Mouse (Mus musculus): Measurements from ENCODE around the gene Robo1. TPM values are rescaled to one million over a fixed set of nuclear protein-coding genes. Genes with fewer than 3 reads are reported as not detected.
A peak's percentile ranks its signal among the peaks of the same experiment; 100 is the strongest.

Robo1 gene
- polyA plus RNA-seq, 1 experiment from 2014 or later: 18.3 TPM

GRCm38 (mm10) chr16:72686480-72687053 is 378.5 kb downstream of the Robo1 start:
- H3K27me3 ChIP-seq (replicated peaks): no peaks in the 10 kb centered on the region
- peaks cover 25% of the 10 kb centered on the region for H3K4me1 ChIP-seq
- no peak overlapping the region for H3K27ac ChIP-seq (replicated peaks)
- no peak overlapping the region for H3K4me3 ChIP-seq
- ATAC-seq (ENCODE audit: extremely low read depth, insufficient number of reproducible peaks, low FRiP score, low TSS enrichment): no peak; the same call in 1 of the 2 replicates
- 0 out of 2 replicates have a peak, but pooled peaks cover 4% of the 10 kb centered on the region for H3K36me3 ChIP-seq
- 59% methylated on average over 11 of the region's 11 CpGs for WGBS
- no peaks in the 10 kb centered on the region for H3K9me3 ChIP-seq
- H3K4me2 ChIP-seq: peak overlapping the region; percentile 4; the same call in 1 of the 2 replicates
- H3K9ac ChIP-seq: no peak overlapping the region

- Histone ChIP-seq H3K27ac (replicated peaks) (no peak overlapping the region), H3K4me1 (peaks cover 25% of the 10 kb centered on the region), H3K4me3 (no peak overlapping the region), H3K36me3 (no peaks in the 10 kb centered on the region), H3K27me3 (replicated peaks) (no peaks in the 10 kb centered on the region), H3K9ac (no peak overlapping the region), H3K9me3 (no peaks in the 10 kb centered on the region), H3K4me2 (no peak overlapping the region)
- no peak for ATAC-seq (ENCODE audit: extremely low read depth, insufficient number of reproducible peaks, low FRiP score, low TSS enrichment)
- 31% methylated on average over 3 of the region's 3 CpGs for WGBS
These were observed 379.5 kb downstream of the Robo1 start for GRCm38 (mm10) chr16:72687651-72688050.

- ATAC-seq (ENCODE audit: extremely low read depth, insufficient number of reproducible peaks, low FRiP score, low TSS enrichment): no peak
- peaks cover 25% of the 10 kb centered on the region for H3K4me1 ChIP-seq
- H3K9me3 ChIP-seq: no peaks in the 10 kb centered on the region
- H3K4me3 ChIP-seq: no peak overlapping the region
- 82% methylated on average over 6 of the region's 6 CpGs for WGBS
- H3K27me3 ChIP-seq (replicated peaks): no peaks in the 10 kb centered on the region
- no peak overlapping the region for H3K27ac ChIP-seq (replicated peaks)
- no peak overlapping the region for H3K9ac ChIP-seq
- H3K36me3 ChIP-seq: no peaks in the 10 kb centered on the region
- no peak overlapping the region for H3K4me2 ChIP-seq
These were observed 380.1 kb downstream of the Robo1 start for GRCm38 (mm10) chr16:72688185-72688681.

- Histone ChIP-seq H3K9me3 (no peaks in the 10 kb centered on the region), H3K4me1 (peaks cover 19% of the 10 kb centered on the region), H3K36me3 (no peaks in the 10 kb centered on the region), H3K27ac (replicated peaks) (no peak overlapping the region), H3K4me3 (no peak overlapping the region), H3K9ac (no peak overlapping the region), H3K27me3 (replicated peaks) (no peaks in the 10 kb centered on the region), H3K4me2 (no peak overlapping the region)
- ATAC-seq (ENCODE audit: extremely low read depth, insufficient number of reproducible peaks, low FRiP score, low TSS enrichment): no peak
- WGBS: 52% methylated on average over 3 of the region's 3 CpGs
These were observed 383.8 kb downstream of the Robo1 start for GRCm38 (mm10) chr16:72691909-72692308.

- WGBS: 63% methylated on average over 14 of the region's 14 CpGs
- Histone ChIP-seq H3K27me3 (replicated peaks) (no peaks in the 10 kb centered on the region), H3K9me3 (no peaks in the 10 kb centered on the region), H3K4me3 (no peak overlapping the region), H3K4me1 (peaks cover 11% of the 10 kb centered on the region; the same call in 1 of the 2 replicates), H3K9ac (no peak overlapping the region), H3K27ac (replicated peaks) (no peak overlapping the region), H3K36me3 (no peaks in the 10 kb centered on the region), H3K4me2 (no peak overlapping the region)
- no peak for ATAC-seq (ENCODE audit: extremely low read depth, insufficient number of reproducible peaks, low FRiP score, low TSS enrichment)
These were observed 385.6 kb downstream of the Robo1 start for GRCm38 (mm10) chr16:72693446-72694274.

- no peak overlapping the region for H3K9ac ChIP-seq
- H3K36me3 ChIP-seq: no peaks in the 10 kb centered on the region
- peaks cover 16% of the 10 kb centered on the region for H3K4me1 ChIP-seq
- no peak overlapping the region for H3K27ac ChIP-seq (replicated peaks)
- no peak overlapping the region for H3K4me3 ChIP-seq
- 63% methylated on average over 5 of the region's 5 CpGs for WGBS
- no peak overlapping the region for H3K4me2 ChIP-seq
- no peaks in the 10 kb centered on the region for H3K27me3 ChIP-seq (replicated peaks)
- ATAC-seq (ENCODE audit: extremely low read depth, insufficient number of reproducible peaks, low FRiP score, low TSS enrichment): no peak
- no peaks in the 10 kb centered on the region for H3K9me3 ChIP-seq
These were observed 386.7 kb downstream of the Robo1 start for GRCm38 (mm10) chr16:72694787-72695186.

GRCm38 (mm10) chr16:72699238-72700006 is 391.3 kb downstream of the Robo1 start:
- H3K9ac ChIP-seq: no peak overlapping the region
- no peaks in the 10 kb centered on the region for H3K9me3 ChIP-seq
- H3K27me3 ChIP-seq (replicated peaks): no peaks in the 10 kb centered on the region
- H3K27ac ChIP-seq (replicated peaks): no peak overlapping the region
- 45% methylated on average over 12 of the region's 12 CpGs for WGBS
- peaks cover 24% of the 10 kb centered on the region for H3K4me1 ChIP-seq
- H3K4me2 ChIP-seq: no peak overlapping the region; the same call in 1 of the 2 replicates
- no peak overlapping the region for H3K4me3 ChIP-seq
- H3K36me3 ChIP-seq: no peaks in the 10 kb centered on the region
- ATAC-seq (ENCODE audit: extremely low read depth, insufficient number of reproducible peaks, low FRiP score, low TSS enrichment): no peak

GRCm38 (mm10) chr16:72700297-72700696 is 392.2 kb downstream of the Robo1 start:
- no peak overlapping the region for H3K4me2 ChIP-seq
- peaks cover 20% of the 10 kb centered on the region for H3K4me1 ChIP-seq
- H3K9me3 ChIP-seq: no peaks in the 10 kb centered on the region
- H3K27me3 ChIP-seq (replicated peaks): no peaks in the 10 kb centered on the region
- no peak overlapping the region for H3K4me3 ChIP-seq
- whole genome bisulfite sequencing: 83% methylated on average over 11 of the region's 11 CpGs
- H3K27ac ChIP-seq (replicated peaks): no peak overlapping the region
- no peaks in the 10 kb centered on the region for H3K36me3 ChIP-seq
- ATAC-seq (ENCODE audit: extremely low read depth, insufficient number of reproducible peaks, low FRiP score, low TSS enrichment): no peak
- no peak overlapping the region for H3K9ac ChIP-seq

GRCm38 (mm10) chr16:72703486-72703885 is 395.4 kb downstream of the Robo1 start:
- H3K4me2 ChIP-seq: no peak overlapping the region
- H3K4me1 ChIP-seq: peaks cover 13% of the 10 kb centered on the region
- no peak overlapping the region for H3K4me3 ChIP-seq
- no peak for ATAC-seq (ENCODE audit: extremely low read depth, insufficient number of reproducible peaks, low FRiP score, low TSS enrichment)
- H3K36me3 ChIP-seq: no peaks in the 10 kb centered on the region
- WGBS: 78% methylated on average over 6 of the region's 6 CpGs
- no peaks in the 10 kb centered on the region for H3K9me3 ChIP-seq
- H3K27ac ChIP-seq (replicated peaks): no peak overlapping the region
- H3K27me3 ChIP-seq (replicated peaks): no peaks in the 10 kb centered on the region
- no peak overlapping the region for H3K9ac ChIP-seq

GRCm38 (mm10) chr16:72705851-72706250 is 397.7 kb downstream of the Robo1 start:
- WGBS: 62% methylated on average over 5 of the region's 5 CpGs

GRCm38 (mm10) chr16:72708526-72708925 is 400.4 kb downstream of the Robo1 start:
- no peaks in the 10 kb centered on the region for H3K27me3 ChIP-seq (replicated peaks)
- no peak overlapping the region for H3K4me3 ChIP-seq
- no peaks in the 10 kb centered on the region for H3K4me1 ChIP-seq
- H3K36me3 ChIP-seq: no peaks in the 10 kb centered on the region
- 80% methylated on average over 2 of the region's 2 CpGs for WGBS
- H3K9me3 ChIP-seq: no peaks in the 10 kb centered on the region
- no peak for ATAC-seq (ENCODE audit: extremely low read depth, insufficient number of reproducible peaks, low FRiP score, low TSS enrichment)
- H3K9ac ChIP-seq: no peak overlapping the region
- H3K27ac ChIP-seq (replicated peaks): no peak overlapping the region
- no peak overlapping the region for H3K4me2 ChIP-seq

More at GRCm38 (mm10) chr16:72705851-72706250, 397.7 kb downstream of the Robo1 start:
- no peak overlapping the region for H3K27ac ChIP-seq (replicated peaks)
- H3K4me2 ChIP-seq: no peak overlapping the region
- H3K9me3 ChIP-seq: no peaks in the 10 kb centered on the region
- H3K9ac ChIP-seq: no peak overlapping the region
- no peak for ATAC-seq (ENCODE audit: extremely low read depth, insufficient number of reproducible peaks, low FRiP score, low TSS enrichment)
- H3K4me3 ChIP-seq: no peak overlapping the region
- no peaks in the 10 kb centered on the region for H3K27me3 ChIP-seq (replicated peaks)
- H3K36me3 ChIP-seq: no peaks in the 10 kb centered on the region
- peaks cover 7% of the 10 kb centered on the region; the same call in 1 of the 2 replicates for H3K4me1 ChIP-seq
